Mouse (Mus musculus): ENCODE measurements around the gene Olfr1457.

- TF ChIP-seq EP300 (IDR thresholded peaks at IDR 0.05; ENCODE audit: insufficient read depth, low read depth, low read length) (no peak), CTCF (IDR thresholded peaks at IDR 0.05; ENCODE audit: low read depth, low read length) (no peak)
These were observed 9.0 kb upstream of the Olfr1457 start, which contains the start of gene Olfr1458 for GRCm38 (mm10) chr19:13106675-13107074.

All from ES-Bruce4 (cell line).